Mouse (Mus musculus): ENCODE data around the gene Grm1. TPM values are rescaled to one million over a fixed set of nuclear protein-coding genes. Genes with fewer than 3 reads are reported as not detected.

Gene Grm1
- polyA plus RNA-seq, 1 experiment from 2014 or later = not detected

DNA sequence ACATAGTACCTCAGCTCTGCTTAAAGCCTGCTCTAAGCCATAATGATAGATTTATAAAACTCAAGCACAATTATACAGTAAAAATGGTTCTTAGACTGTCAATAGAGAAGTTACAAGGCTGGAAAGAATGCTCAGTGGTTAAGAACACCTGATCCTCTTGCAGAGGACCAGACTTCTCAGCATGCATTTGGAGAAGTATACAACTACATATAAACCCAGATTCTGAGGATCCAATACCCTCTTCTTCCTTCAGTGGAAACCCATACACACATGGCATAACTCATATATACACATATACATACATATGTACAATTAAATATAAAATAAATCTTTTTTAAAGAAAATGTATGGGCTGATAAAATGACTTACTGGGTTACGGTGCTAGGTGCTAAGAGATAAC, 401.1 kb downstream of the Grm1 start, which contains the start of gene Gm10944:
TSS of gene Gm10944 (plus strand) at position 301 of the 400 bp plus-strand sequence.
- ATAC-seq (ENCODE audit: insufficient number of reproducible peaks, insufficient read depth, low FRiP score, low read depth) = no peak
- H3K4me2 ChIP-seq (ENCODE audit: low read length) = no peak within 1 kb of the TSS
- no peak within 1 kb of the TSS for H3K9ac ChIP-seq (ENCODE audit: low read length)
- no peak within 1 kb of the TSS for H3K27ac ChIP-seq (replicated peaks in 1 of 2; ENCODE audit: control insufficient read depth in 1 of 2, insufficient read depth in 1 of 2, low read depth in 2 of 2, low read length in 2 of 2)
- 73% methylated on average over 1 of the region's 1 CpGs for WGBS
- H3K36me3 ChIP-seq (ENCODE audit: control insufficient read depth, insufficient read depth, low read length) = no peaks in the 10 kb centered on the region
- no peaks in the 10 kb centered on the region for H3K27me3 ChIP-seq (ENCODE audit: control insufficient read depth, insufficient read depth, low read length)
- no peaks in the 10 kb centered on the region for H3K9me3 ChIP-seq (ENCODE audit: control insufficient read depth, low read length)
- no peaks in the 10 kb centered on the region for H3K4me1 ChIP-seq (ENCODE audit: control insufficient read depth in 2 of 2, insufficient read depth in 2 of 2, low read length in 2 of 2)
- no peak within 1 kb of the TSS for H3K4me3 ChIP-seq (ENCODE audit: control insufficient read depth in 1 of 2, insufficient read depth in 1 of 2, low read depth in 1 of 2, low read length in 2 of 2)

DNA sequence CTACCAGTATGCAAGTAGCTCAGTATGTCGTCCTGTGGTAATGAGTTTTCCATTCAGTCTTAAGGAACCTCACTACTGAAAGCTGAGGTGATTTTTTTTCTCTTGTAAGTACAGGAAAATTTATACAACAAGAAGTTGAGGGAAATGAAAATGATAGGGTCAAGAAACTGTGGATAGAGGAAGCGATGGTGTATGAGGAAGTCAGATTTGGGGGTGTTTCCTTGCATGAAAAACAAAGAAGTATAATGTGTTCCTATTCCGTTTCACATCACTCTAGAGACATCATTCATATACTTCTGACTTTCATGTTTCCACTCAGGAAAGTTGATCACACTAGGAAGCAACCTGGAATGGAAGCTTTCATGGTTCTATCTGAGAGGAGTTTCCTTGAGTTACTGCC, 422.2 kb downstream of the Grm1 start:
- Histone ChIP-seq H3K4me3 (ENCODE audit: control insufficient read depth in 1 of 2, insufficient read depth in 1 of 2, low read depth in 1 of 2, low read length in 2 of 2) (no peak overlapping the region), H3K36me3 (ENCODE audit: control insufficient read depth, insufficient read depth, low read length) (no peaks in the 10 kb centered on the region), H3K4me1 (ENCODE audit: control insufficient read depth in 2 of 2, insufficient read depth in 2 of 2, low read length in 2 of 2) (no peaks in the 10 kb centered on the region), H3K27ac (replicated peaks in 1 of 2; ENCODE audit: control insufficient read depth in 1 of 2, insufficient read depth in 1 of 2, low read depth in 2 of 2, low read length in 2 of 2) (no peak overlapping the region), H3K27me3 (ENCODE audit: control insufficient read depth, insufficient read depth, low read length) (no peaks in the 10 kb centered on the region), H3K4me2 (ENCODE audit: low read length) (no peak overlapping the region), H3K9ac (ENCODE audit: low read length) (no peak overlapping the region), H3K9me3 (ENCODE audit: control insufficient read depth, low read length) (no peaks in the 10 kb centered on the region)
- no peak for ATAC-seq (ENCODE audit: insufficient number of reproducible peaks, insufficient read depth, low FRiP score, low read depth)
- 63% methylated on average over 3 of the region's 3 CpGs for WGBS

DNA sequence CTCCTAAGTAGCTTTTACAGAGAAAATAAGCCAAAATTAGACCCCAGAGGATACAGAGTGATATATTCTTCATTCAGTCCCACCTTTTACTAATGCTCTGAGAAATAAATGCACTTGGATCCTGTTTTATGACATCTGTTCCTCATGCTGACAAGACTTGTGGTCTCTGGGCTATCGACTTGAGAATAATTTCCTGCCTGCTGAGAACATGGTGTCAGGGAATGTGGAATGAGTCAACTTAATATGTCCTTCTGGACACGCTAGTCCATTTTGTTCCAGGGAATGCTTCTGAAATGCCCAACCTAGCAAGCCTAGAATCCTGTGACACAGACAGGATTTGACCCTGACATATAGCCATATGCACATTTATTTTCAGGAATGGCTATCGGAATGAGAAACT, 423.0 kb downstream of the Grm1 start:
- WGBS = 80% methylated on average over 3 of the region's 3 CpGs
- Histone ChIP-seq H3K27ac (replicated peaks in 1 of 2; ENCODE audit: control insufficient read depth in 1 of 2, insufficient read depth in 1 of 2, low read depth in 2 of 2, low read length in 2 of 2) (no peak overlapping the region), H3K4me2 (ENCODE audit: low read length) (no peak overlapping the region)

DNA sequence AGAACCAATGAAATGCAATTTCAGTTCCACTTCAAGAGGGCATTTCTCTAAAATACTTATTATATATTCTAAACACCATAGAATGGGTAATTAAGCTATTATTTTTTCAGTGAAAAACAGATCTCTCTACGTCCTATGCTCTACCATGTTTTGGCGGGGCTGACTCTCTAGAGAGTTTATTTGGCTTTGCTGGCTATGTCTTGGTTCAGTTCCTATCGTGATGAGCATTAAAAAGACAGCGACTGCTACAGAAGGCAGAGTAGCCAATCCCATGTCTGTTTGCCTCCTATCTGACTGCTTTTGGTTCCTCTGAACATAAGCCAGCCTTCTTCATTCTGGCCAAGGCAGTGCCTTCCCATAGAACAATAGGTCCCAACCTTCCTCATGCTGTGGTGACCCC, 425.5 kb downstream of the Grm1 start:
- Histone ChIP-seq H3K27ac (replicated peaks in 1 of 2; ENCODE audit: control insufficient read depth in 1 of 2, insufficient read depth in 1 of 2, low read depth in 2 of 2, low read length in 2 of 2) (no peak overlapping the region), H3K9ac (ENCODE audit: low read length) (no peak overlapping the region), H3K4me1 (ENCODE audit: control insufficient read depth in 2 of 2, insufficient read depth in 2 of 2, low read length in 2 of 2) (no peaks in the 10 kb centered on the region; a peak in 1 of 4 replicates), H3K36me3 (ENCODE audit: control insufficient read depth, insufficient read depth, low read length) (no peaks in the 10 kb centered on the region), H3K27me3 (ENCODE audit: control insufficient read depth, insufficient read depth, low read length) (no peaks in the 10 kb centered on the region), H3K4me2 (ENCODE audit: low read length) (no peak overlapping the region), H3K4me3 (ENCODE audit: control insufficient read depth in 1 of 2, insufficient read depth in 1 of 2, low read depth in 1 of 2, low read length in 2 of 2) (no peak overlapping the region), H3K9me3 (ENCODE audit: control insufficient read depth, low read length) (no peaks in the 10 kb centered on the region)
- no peak for ATAC-seq (ENCODE audit: insufficient number of reproducible peaks, insufficient read depth, low FRiP score, low read depth)
- 82% methylated on average over 4 of the region's 4 CpGs for WGBS

More for the DNA sequence above, 423.0 kb downstream of the Grm1 start:
- no peak overlapping the region for H3K4me3 ChIP-seq (ENCODE audit: control insufficient read depth in 1 of 2, insufficient read depth in 1 of 2, low read depth in 1 of 2, low read length in 2 of 2)
- no peaks in the 10 kb centered on the region; a peak in 1 of 4 replicates for H3K4me1 ChIP-seq (ENCODE audit: control insufficient read depth in 2 of 2, insufficient read depth in 2 of 2, low read length in 2 of 2)
- H3K27me3 ChIP-seq (ENCODE audit: control insufficient read depth, insufficient read depth, low read length) = no peaks in the 10 kb centered on the region
- H3K9me3 ChIP-seq (ENCODE audit: control insufficient read depth, low read length) = no peaks in the 10 kb centered on the region
- no peak for ATAC-seq (ENCODE audit: insufficient number of reproducible peaks, insufficient read depth, low FRiP score, low read depth)
- no peaks in the 10 kb centered on the region for H3K36me3 ChIP-seq (ENCODE audit: control insufficient read depth, insufficient read depth, low read length)
- H3K9ac ChIP-seq (ENCODE audit: low read length) = no peak overlapping the region

GRCm38 (mm10) chr10:10655991-10656390, 426.2 kb downstream of the Grm1 start:
- Histone ChIP-seq H3K4me1 (ENCODE audit: control insufficient read depth in 2 of 2, insufficient read depth in 2 of 2, low read length in 2 of 2) (no peaks in the 10 kb centered on the region; a peak in 1 of 4 replicates), H3K9ac (ENCODE audit: low read length) (no peak overlapping the region), H3K4me2 (ENCODE audit: low read length) (no peak overlapping the region), H3K27ac (replicated peaks in 1 of 2; ENCODE audit: control insufficient read depth in 1 of 2, insufficient read depth in 1 of 2, low read depth in 2 of 2, low read length in 2 of 2) (no peak overlapping the region), H3K27me3 (ENCODE audit: control insufficient read depth, insufficient read depth, low read length) (no peaks in the 10 kb centered on the region), H3K9me3 (ENCODE audit: control insufficient read depth, low read length) (no peaks in the 10 kb centered on the region), H3K4me3 (ENCODE audit: control insufficient read depth in 1 of 2, insufficient read depth in 1 of 2, low read depth in 1 of 2, low read length in 2 of 2) (no peak overlapping the region), H3K36me3 (ENCODE audit: control insufficient read depth, insufficient read depth, low read length) (no peaks in the 10 kb centered on the region)
- ATAC-seq (ENCODE audit: insufficient number of reproducible peaks, insufficient read depth, low FRiP score, low read depth) = no peak

Other genes starting within 250 kb of the Grm1 start
- gene Shprh, start 67.1 kb upstream of the Grm1 start, polyA plus RNA-seq (2014; fragmentation: Nextera tagmentation; extraction: Ambion mirVana) = 13.9 and 15.6 TPM in 2 replicates
- 33.5 and 36.8 TPM in 2 replicates for gene Fbxo30, start 199.0 kb upstream of the Grm1 start, polyA plus RNA-seq (2014; fragmentation: Nextera tagmentation; extraction: Ambion mirVana)